Mouse (Mus musculus): ENCODE data around the gene Myod1. TPM values are rescaled to one million over a fixed set of nuclear protein-coding genes. Genes with fewer than 3 reads are reported as not detected.

The Myod1 gene
- total RNA-seq, 4 experiments from 2014 or later, result 11.1 to 14.3 (median 11.9) TPM

DNA sequence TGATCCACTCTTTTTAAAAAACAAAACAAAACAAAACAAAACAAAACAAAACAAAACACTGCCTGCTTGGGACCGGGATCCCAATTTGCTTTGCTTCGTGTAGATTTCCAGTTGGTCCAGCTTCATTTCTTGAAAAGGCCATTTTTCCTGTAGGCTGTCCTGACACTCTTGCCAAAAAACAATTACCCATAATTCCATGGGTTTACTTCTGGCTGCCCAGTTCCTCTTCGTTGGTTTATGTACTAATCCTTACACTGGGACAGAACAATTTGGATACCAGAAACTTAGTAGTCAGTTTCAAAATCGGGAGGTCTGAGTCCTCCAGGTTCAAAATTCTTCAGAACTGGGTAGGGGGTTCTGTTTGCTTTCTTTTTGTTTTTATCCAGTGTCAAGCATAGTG lies 14.0 kb downstream of the Myod1 start:
- DNase-seq (ENCODE audit: low spot score in 2 of 2), result no peak

DNA sequence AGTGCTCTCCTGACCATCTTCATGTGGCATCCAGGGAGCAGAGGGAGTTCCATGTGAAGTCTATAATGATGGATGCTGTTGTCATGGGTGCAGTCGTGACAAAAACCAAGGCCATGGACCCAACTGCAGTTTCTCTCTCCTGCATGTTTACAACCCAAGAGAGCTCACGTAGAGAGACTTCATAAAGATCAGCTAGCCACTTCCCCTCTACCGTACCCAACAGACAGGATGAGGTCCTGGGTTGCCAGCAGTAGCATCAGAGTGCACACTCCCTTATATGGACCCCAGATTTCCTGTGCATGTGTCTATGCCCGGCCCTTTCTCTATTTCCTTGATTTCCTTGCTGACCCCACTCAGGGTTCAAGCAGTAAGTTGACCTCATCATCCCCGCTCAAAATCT lies 15.4 kb downstream of the Myod1 start:
- no peak for DNase-seq (ENCODE audit: low spot score in 2 of 2)

DNA sequence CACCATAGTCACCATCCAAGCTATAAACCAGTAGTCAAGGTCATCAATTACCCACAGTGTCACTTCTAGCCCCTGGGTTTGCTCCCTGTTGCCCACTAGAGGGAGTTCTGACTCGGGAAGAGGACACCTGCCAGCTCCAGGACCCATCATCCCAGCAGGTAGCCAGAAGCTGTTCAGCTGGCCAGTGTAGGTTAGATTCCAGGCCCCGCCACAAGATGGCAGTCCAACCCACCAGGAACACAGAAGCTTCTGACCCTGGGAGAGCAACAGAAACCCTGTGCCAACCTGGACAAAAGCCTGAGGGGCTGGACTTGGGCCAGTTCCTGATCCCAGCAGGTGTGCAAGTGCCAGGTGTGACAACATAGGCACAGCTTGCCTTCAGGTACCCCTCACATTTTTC lies 16.8 kb downstream of the Myod1 start:
- peak; percentile 74 to 80 for DNase-seq (ENCODE audit: low spot score in 2 of 2)

DNA sequence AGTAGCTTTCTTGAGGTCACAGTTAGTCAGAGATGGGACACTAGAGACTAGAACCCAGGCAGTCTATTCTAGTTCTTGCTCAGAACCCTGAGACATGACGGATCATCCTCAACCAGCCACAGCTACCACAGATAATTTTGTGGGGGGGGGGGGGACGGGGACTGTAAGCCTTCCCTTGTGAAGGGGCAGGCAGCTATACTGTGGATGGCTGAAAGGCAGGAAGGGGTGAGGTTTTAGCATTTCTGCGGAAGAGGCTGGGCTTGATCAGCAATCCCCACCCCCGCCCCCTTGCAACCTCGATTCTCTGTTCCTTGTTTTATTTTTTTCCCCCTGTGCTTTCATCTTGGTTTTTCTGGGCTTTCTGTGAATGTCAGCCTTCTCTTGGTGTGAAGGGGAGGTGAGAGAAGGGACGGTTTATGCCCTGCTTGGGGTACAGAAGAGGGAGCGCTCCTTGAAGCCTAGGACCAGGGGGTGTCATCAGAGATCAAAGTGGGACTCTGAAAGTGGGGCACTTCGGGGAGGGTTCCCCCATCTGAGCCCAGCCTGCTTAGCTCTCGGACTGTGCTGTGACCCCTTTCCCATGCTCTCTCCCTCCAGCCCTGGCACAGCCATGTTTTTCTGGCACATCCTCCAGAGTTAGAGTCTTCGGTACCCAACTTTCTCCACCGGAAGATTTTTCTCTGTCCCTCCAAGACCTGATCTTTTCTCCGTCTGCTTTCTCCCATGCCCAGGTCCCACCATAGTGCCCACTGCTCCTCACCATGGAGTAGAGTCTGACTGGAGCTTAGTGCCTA lies 17.6 kb downstream of the Myod1 start:
- DNase-seq (ENCODE audit: low spot score in 2 of 2), result peak in 1 of 2 experiments; percentile 1

DNA sequence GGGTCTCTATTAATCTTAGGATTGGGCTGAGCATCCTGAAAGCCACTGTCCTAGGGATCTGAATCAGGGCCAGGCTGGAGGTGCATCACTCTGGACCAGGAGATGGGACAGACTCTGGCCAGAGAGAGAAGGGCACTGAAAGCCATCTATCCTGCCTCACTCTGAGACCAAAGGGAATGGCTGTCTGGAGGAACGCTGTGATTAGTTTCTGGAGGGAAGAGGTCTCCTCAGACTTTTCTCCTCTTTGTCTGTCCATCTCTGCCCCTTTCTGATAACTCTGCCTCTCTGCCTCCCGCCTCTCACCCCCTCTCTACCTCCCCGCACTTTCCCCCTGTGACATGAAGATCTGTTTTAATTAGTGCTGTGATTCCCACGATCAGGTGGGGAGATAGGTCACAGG lies 18.7 kb downstream of the Myod1 start:
- DNase-seq (ENCODE audit: low spot score in 2 of 2), result no peak

- no peak for DNase-seq (ENCODE audit: low spot score in 2 of 2)
Observed at GRCm38 (mm10) chr7:46395571-46395970, 19.3 kb downstream of the Myod1 start.

DNA sequence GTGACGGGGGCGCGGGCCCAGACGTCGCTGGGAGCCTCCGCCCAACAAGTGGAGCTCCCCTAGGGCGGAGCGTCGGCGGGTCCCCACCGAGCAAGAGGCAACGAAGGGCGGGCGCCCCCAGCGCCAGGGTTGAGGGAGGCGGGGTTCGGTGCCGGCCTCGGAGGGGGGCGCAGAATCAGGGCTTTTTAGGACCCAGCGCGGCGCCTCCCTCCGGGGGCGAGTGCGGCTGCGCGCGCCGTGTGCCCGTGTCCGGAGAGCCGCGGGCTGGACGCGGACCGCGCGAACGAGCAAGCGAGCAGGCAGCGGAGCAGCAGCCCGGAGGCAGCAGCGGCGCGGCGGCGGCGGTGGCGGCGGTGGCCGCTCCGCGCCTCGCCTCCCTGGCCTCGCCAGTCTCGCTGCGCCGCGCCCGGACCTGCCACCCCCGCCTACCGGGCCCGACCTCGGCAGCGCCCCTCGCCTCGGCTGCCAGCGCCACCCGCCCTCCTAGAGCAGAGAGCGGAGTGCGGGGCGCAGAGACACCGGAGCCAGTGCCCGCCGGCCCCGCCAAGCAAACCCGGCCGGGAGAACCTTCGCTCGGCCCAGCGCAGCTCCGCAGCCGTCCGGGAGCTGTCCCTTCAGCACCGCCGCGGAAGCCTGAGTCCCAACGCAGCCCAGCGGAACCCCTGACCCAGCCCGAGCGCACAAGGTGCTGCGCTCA lies 20.1 kb downstream of the Myod1 start, which contains the start of gene Kcnc1:
Gene Kcnc1, plus strand, starts transcription at position 267 of the 697 bp plus-strand sequence.
- DNase-seq (ENCODE audit: low spot score in 2 of 2), result peak; percentile 43 to 74

- DNase-seq (ENCODE audit: low spot score in 2 of 2), result no peak
Observed at GRCm38 (mm10) chr7:46396928-46397731, 20.9 kb downstream of the Myod1 start.

GRCm38 (mm10) chr7:46397732-46398333 lies 21.6 kb downstream of the Myod1 start:
- DNase-seq (ENCODE audit: low spot score in 2 of 2), result no peak

- DNase-seq (ENCODE audit: low spot score in 2 of 2), result no peak
Observed at GRCm38 (mm10) chr7:46398612-46399011, 22.3 kb downstream of the Myod1 start.

GRCm38 (mm10) chr7:46399676-46400075 lies 23.4 kb downstream of the Myod1 start:
- DNase-seq (ENCODE audit: low spot score in 2 of 2), result no peak

GRCm38 (mm10) chr7:46400346-46400745 lies 24.1 kb downstream of the Myod1 start:
- no peak for DNase-seq (ENCODE audit: low spot score in 2 of 2)

DNA sequence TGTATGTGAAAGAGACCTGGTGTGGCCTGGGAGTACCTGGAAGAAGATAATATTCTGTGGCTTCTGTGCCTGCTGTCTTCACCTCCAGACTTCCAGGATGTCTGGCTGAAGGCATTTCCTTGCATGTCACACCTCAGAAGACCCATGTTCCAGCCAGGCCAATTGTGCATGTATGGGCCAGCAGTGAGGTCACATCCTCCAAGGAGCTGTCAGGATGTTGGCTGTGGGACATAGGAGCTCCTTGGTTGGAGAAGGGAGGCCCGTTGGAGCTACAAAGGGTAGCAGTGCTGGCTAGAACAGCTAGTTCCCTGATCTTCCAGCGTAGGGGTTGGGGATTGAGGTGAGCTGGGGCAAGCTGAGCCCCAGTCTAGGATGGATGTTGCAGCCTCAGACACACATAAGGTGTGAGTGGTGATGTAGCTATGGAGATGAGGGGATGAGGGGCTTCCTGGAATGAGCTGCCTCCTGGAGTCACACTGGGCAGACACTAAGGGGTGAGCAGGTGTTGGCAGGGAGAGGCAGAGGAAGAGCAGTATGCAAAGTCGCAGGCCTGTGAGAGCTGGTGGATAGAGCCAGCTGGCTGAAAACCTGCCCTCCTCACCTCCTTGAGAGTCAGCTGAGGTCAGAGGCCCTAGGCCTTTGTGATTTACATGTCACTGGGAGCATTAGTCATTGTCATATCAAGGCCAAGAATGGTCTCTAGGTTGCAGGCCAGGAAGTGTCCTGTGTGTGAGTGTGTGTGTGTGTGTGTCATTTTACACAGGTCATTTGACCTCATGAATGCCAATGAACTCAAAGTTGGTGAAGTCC lies 25.3 kb downstream of the Myod1 start:
- no peak for DNase-seq (ENCODE audit: low spot score in 2 of 2)

DNA sequence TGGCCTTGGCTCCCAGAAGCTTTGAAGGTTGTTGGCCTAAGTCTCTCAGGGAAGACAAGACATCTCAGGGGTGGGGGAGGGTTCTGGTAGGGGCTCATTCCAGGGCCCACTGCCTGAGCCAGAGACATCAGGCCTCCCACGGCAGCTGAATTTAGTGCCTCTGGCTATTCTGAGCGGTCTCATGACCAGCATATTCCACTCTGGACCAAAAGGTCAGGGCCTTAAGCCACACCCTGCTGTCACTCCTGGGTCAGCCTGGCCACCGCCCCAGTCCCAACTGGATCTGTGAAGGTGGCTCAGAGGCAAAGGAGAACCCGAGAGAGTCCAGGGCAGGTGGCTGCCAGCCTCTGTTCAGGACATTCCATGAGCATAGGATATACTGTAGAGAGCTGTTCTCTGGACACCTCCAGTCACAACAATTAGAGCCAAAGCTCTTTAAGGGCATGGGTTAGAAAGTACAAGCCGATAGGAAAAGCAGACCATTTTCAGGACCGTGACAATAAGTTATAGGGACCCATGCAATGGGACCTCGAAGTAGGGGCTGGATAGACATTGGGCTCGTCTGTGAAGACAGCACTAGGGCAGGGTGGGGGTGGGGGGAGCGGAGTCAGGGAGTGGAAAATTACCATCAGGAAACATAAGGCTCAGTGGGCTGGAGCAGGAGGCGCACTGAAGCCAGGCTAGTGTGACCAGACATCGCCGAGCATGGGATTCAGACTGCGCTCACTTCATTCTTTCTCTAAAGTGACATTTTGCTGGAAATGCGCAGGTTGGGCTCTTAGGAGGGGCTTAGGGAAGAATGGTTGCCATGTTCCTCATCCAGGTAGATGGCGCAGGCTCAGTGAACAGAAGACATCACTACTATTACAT lies 27.6 kb downstream of the Myod1 start:
- DNase-seq (ENCODE audit: low spot score in 2 of 2), result peak; percentile 80 to 91

DNA sequence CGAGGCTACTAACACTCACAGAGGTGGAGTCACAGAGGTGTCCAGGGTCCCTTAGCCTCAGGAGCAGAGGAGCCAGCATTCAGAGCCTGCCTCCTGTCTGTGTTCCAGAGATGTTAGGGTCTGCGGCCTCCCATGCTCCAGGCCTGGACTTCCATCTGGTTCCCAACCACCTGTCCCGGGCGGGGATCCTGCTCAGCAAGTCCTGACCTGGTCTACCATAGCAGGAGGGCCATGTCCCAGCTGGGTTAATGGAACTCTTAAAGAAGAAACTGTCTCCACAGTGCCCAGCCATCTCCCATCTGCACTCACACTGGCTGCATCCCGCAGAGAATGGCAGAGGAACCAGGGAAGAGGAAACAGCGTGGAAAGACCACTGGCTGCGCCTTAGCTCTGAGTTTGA lies 28.5 kb downstream of the Myod1 start:
- no peak for DNase-seq (ENCODE audit: low spot score in 2 of 2)

DNA sequence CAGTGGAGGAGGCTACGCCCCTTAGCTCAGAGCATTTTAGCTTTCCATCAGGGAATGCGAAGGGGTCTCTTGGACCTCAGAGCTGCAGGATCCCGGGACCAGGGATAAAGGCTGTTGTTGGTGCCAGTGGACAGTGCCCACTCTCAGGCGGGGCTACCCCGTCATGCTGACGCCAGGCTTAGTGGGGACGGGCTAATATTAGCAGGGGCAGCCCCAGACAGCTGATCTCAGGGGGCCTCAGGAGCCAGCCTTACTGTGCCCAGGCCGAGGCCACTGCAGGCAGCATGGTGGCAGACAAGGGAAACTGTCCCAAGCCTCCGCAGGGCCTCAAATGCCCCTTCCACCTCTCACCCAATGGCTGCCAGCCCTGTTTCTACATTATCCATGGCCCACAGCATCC lies 32.3 kb downstream of the Myod1 start:
- peak; percentile 48 to 75 for DNase-seq (ENCODE audit: low spot score in 2 of 2)

GRCm38 (mm10) chr7:46409204-46409789 lies 33.0 kb downstream of the Myod1 start:
- DNase-seq (ENCODE audit: low spot score in 2 of 2), result no peak

DNA sequence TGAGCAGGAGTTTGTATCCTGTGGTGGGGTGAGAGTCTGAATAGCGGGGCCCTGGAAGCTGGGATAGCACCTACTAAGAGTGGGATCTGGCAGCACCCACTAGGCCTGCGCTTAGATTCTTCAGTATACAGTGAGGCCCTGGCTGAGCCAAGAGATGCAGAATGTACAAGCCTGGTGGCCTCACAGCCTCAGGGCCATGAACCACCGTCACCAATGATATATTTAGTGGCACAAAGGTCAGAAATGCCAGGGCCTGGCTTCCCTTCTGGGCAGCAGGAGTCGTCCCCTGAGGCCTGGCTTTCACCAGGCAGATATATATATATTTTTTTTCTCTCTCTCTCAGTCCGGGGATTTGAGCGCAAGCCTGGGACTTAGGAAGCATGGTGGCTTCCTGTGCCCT lies 34.5 kb downstream of the Myod1 start:
- peak; percentile 45 to 65 for DNase-seq (ENCODE audit: low spot score in 2 of 2)

- no peak for DNase-seq (ENCODE audit: low spot score in 2 of 2)
Observed at GRCm38 (mm10) chr7:46412823-46413222, 36.5 kb downstream of the Myod1 start.
